Comparison of ENCODE assay signal across 8 mouse cellular contexts in genomic region chr1:133799686-133800445, GRCm38 (mm10). TPM values are rescaled to one million over a fixed set of nuclear protein-coding genes. Genes with fewer than 3 reads are reported as not detected.
DNase-seq lines count a peak whose midpoint lies in the region; ATAC-seq lines count a peak whose summit lies in the region.

No protein-coding gene starts in this region.

- DNase-seq in right cerebral cortex, postnatal 4 days: peak; percentile 35
- no peak for DNase-seq in right cerebral cortex, postnatal 10 days (ENCODE audit: low spot score in 2 of 2)
- no peak for DNase-seq in thymus, adult 18-20 months
- no peak for DNase-seq in cerebellum, adult 11 months

- H3K9me3 ChIP-seq in hindbrain, embryonic 12.5 days (replicated peaks): no peaks in the 10 kb centered on the region
- H3K9me3 ChIP-seq in liver, embryonic 12.5 days (replicated peaks): no peaks in the 10 kb centered on the region
- H3K9me3 ChIP-seq in neural tube, embryonic 14.5 days (ENCODE audit: control insufficient read depth, low read length): no peaks in the 10 kb centered on the region

- H3K4me3 ChIP-seq in hindbrain, embryonic 12.5 days: peak overlapping the region; percentile 49
- H3K4me3 ChIP-seq in liver, embryonic 12.5 days: peak overlapping the region; percentile 79
- peak overlapping the region; percentile 45 for H3K4me3 ChIP-seq in neural tube, embryonic 14.5 days (ENCODE audit: low read depth, low read length)

- H3K4me1 ChIP-seq in hindbrain, embryonic 12.5 days: peaks cover 37% of the 10 kb centered on the region
- H3K4me1 ChIP-seq in liver, embryonic 12.5 days: peaks cover 82% of the 10 kb centered on the region
- peaks cover 11% of the 10 kb centered on the region; the same call in 1 of the 2 replicates for H3K4me1 ChIP-seq in neural tube, embryonic 14.5 days (ENCODE audit: control insufficient read depth, insufficient read depth, low read length)

- ATAC-seq in erythroid progenitor cell, adult 5-6 weeks (replicated peaks; ENCODE audit: low FRiP score, poor library complexity, severe bottlenecking): peak; percentile 43
- no peak for ATAC-seq in hindbrain, embryonic 12.5 days (ENCODE audit: low FRiP score)
- ATAC-seq in liver, embryonic 12.5 days: no peak
- ATAC-seq in neural tube, embryonic 14.5 days (ENCODE audit: low read depth): no peak

- WGBS in hindbrain, embryonic 12.5 days: 3% methylated on average over 21 of the region's 21 CpGs
- 3% methylated on average over 21 of the region's 21 CpGs for WGBS in liver, embryonic 12.5 days (ENCODE audit: insufficient replicate concordance)
- 3% methylated on average over 21 of the region's 21 CpGs for WGBS in neural tube, embryonic 14.5 days

- H3K36me3 ChIP-seq in hindbrain, embryonic 12.5 days: no peaks in the 10 kb centered on the region
- peaks cover 23% of the 10 kb centered on the region for H3K36me3 ChIP-seq in liver, embryonic 12.5 days
- no peaks in the 10 kb centered on the region for H3K36me3 ChIP-seq in neural tube, embryonic 14.5 days (ENCODE audit: control insufficient read depth, insufficient read depth, low read length)

- H3K27me3 ChIP-seq in hindbrain, embryonic 12.5 days: peaks cover 18% of the 10 kb centered on the region
- H3K27me3 ChIP-seq in liver, embryonic 12.5 days (replicated peaks): 0 out of 2 replicates have a peak, but pooled peaks cover 5% of the 10 kb centered on the region
- H3K27me3 ChIP-seq in neural tube, embryonic 14.5 days (ENCODE audit: control insufficient read depth, insufficient read depth, low read length): no peaks in the 10 kb centered on the region; the same call in 1 of the 2 replicates

- H3K27ac ChIP-seq in hindbrain, embryonic 12.5 days: no peak overlapping the region
- H3K27ac ChIP-seq in liver, embryonic 12.5 days: peak overlapping the region; percentile 96
- no peak overlapping the region for H3K27ac ChIP-seq in neural tube, embryonic 14.5 days (ENCODE audit: low read depth, low read length)

- peak overlapping the region; percentile 89 for H3K4me2 ChIP-seq in hindbrain, embryonic 12.5 days (replicated peaks)
- peak overlapping the region; percentile 82 for H3K4me2 ChIP-seq in liver, embryonic 12.5 days
- H3K4me2 ChIP-seq in neural tube, embryonic 14.5 days (ENCODE audit: low read depth, low read length): peak overlapping the region; percentile 79

- H3K9ac ChIP-seq in hindbrain, embryonic 12.5 days: 0 out of 2 replicates have a peak overlapping the region, but pooled peaks have one; percentile 57
- peak overlapping the region; percentile 90 for H3K9ac ChIP-seq in liver, embryonic 12.5 days
- peak overlapping the region; percentile 37; the same call in 1 of the 2 replicates for H3K9ac ChIP-seq in neural tube, embryonic 14.5 days (replicated peaks; ENCODE audit: low read depth, low read length)

RNA-seq across cellular contexts. Expression of gene Atp2b4, which starts 1.0 kb away (rescaled TPM):
- 306 and 370 TPM in 2 replicates for total RNA-seq in erythroid progenitor cell, adult 5-6 weeks (2015; ENCODE audit: low replicate concordance)
- total RNA-seq in erythroid progenitor cell, adult 5-6 weeks (2017; ENCODE audit: low replicate concordance): 354 and 490 TPM in 2 replicates
- polyA plus RNA-seq in hindbrain, embryonic 12.5 days (2016; fragmentation: Nextera tagmentation; extraction: Ambion mirVana): 12.2 and 16.3 TPM in 2 replicates
- 34.1 and 37.6 TPM in 2 replicates for polyA plus RNA-seq in liver, embryonic 12.5 days (2016; fragmentation: Nextera tagmentation; extraction: Ambion mirVana)
- polyA plus RNA-seq in neural tube, embryonic 14.5 days (2014; fragmentation: Nextera tagmentation; extraction: Ambion mirVana): 17.6 and 30.3 TPM in 2 replicates

Comparison
In these comparisons a context has a peak if more than half of its experiments do, and no peak if none do; other contexts are left out.
1. H3K9ac ChIP-seq: peak in every context shown above with its lines; median percentile 90 in liver, embryonic 12.5 days; 57 in hindbrain, embryonic 12.5 days; 37 in neural tube, embryonic 14.5 days.